22 mouse cellular contexts compared by ENCODE assay signal in genomic region chr16:67976565-67976964, GRCm38 (mm10).
DNase-seq lines count a peak whose midpoint lies in the region; ATAC-seq and TF ChIP-seq lines count a peak whose summit lies in the region.
"Had no signal": no experiment of that assay in that cellular context is flagged by ENCODE, and none has a peak within 500 bp of the region (broad histone marks: within the 10 kb centered on the region; RNA-seq: fewer than 3 reads in every experiment).

No protein-coding gene starts in this region.

- H3K9me3 ChIP-seq in heart, postnatal 0 days (replicated peaks; ENCODE audit: control insufficient read depth, low read length): no peaks in the 10 kb centered on the region
- no peaks in the 10 kb centered on the region for H3K9me3 ChIP-seq in heart, embryonic 11.5 days (replicated peaks; ENCODE audit: control insufficient read depth, low read length)
- H3K9me3 ChIP-seq in midbrain, postnatal 0 days (ENCODE audit: low read length): no peaks in the 10 kb centered on the region
- no peaks in the 10 kb centered on the region for H3K9me3 ChIP-seq in midbrain, embryonic 15.5 days
- no peaks in the 10 kb centered on the region for H3K9me3 ChIP-seq in stomach, postnatal 0 days (ENCODE audit: control insufficient read depth, low read length)
- H3K9me3 ChIP-seq: embryonic facial prominence, embryonic 12.5 days; G1E; hindbrain, embryonic 10.5 days; kidney, embryonic 15.5 days had no signal

- no peak overlapping the region for H3K4me2 ChIP-seq in heart, postnatal 0 days (ENCODE audit: low read depth, low read length)
- H3K4me2 ChIP-seq in heart, embryonic 11.5 days: no peak overlapping the region
- H3K4me2 ChIP-seq in midbrain, postnatal 0 days (ENCODE audit: low read depth, low read length, poor library complexity, severe bottlenecking): no peak overlapping the region
- no peak overlapping the region for H3K4me2 ChIP-seq in midbrain, embryonic 15.5 days
- no peak overlapping the region for H3K4me2 ChIP-seq in stomach, postnatal 0 days (replicated peaks; ENCODE audit: low read depth)
- H3K4me2 ChIP-seq: embryonic facial prominence, embryonic 12.5 days; kidney, embryonic 15.5 days; midbrain, embryonic 11.5 days had no signal

- no peaks in the 10 kb centered on the region for H3K4me1 ChIP-seq in heart, postnatal 0 days (ENCODE audit: control insufficient read depth, insufficient read depth)
- H3K4me1 ChIP-seq in heart, embryonic 11.5 days (ENCODE audit: control insufficient read depth, insufficient read depth, low read length): no peaks in the 10 kb centered on the region
- no peaks in the 10 kb centered on the region for H3K4me1 ChIP-seq in midbrain, postnatal 0 days (ENCODE audit: insufficient read depth, low read length)
- no peaks in the 10 kb centered on the region for H3K4me1 ChIP-seq in midbrain, embryonic 15.5 days
- no peaks in the 10 kb centered on the region for H3K4me1 ChIP-seq in stomach, postnatal 0 days (replicated peaks; ENCODE audit: control insufficient read depth, insufficient read depth)
- H3K4me1 ChIP-seq: embryonic facial prominence, embryonic 12.5 days; hindbrain, embryonic 10.5 days; kidney, embryonic 15.5 days had no signal

- H3K27me3 ChIP-seq in heart, postnatal 0 days (ENCODE audit: control insufficient read depth, insufficient read depth, low read length): no peaks in the 10 kb centered on the region
- H3K27me3 ChIP-seq in heart, embryonic 11.5 days (ENCODE audit: control insufficient read depth, insufficient read depth, low read length): no peaks in the 10 kb centered on the region
- no peaks in the 10 kb centered on the region for H3K27me3 ChIP-seq in midbrain, postnatal 0 days (ENCODE audit: insufficient read depth, low read length)
- no peaks in the 10 kb centered on the region for H3K27me3 ChIP-seq in midbrain, embryonic 15.5 days (replicated peaks)
- H3K27me3 ChIP-seq in stomach, postnatal 0 days (ENCODE audit: control insufficient read depth, insufficient read depth, low read length): no peaks in the 10 kb centered on the region
- H3K27me3 ChIP-seq: embryonic facial prominence, embryonic 12.5 days; kidney, embryonic 15.5 days had no signal

- no peak overlapping the region for H3K9ac ChIP-seq in heart, postnatal 0 days (replicated peaks; ENCODE audit: low read depth, low read length)
- H3K9ac ChIP-seq in heart, embryonic 11.5 days (ENCODE audit: low read depth, low read length): no peak overlapping the region
- no peak overlapping the region for H3K9ac ChIP-seq in midbrain, postnatal 0 days (replicated peaks; ENCODE audit: low read length, poor library complexity, severe bottlenecking)
- no peak overlapping the region for H3K9ac ChIP-seq in midbrain, embryonic 15.5 days
- H3K9ac ChIP-seq in stomach, postnatal 0 days (ENCODE audit: low read length): no peak overlapping the region
- H3K9ac ChIP-seq: embryonic facial prominence, embryonic 12.5 days; kidney, embryonic 15.5 days; liver, postnatal 0 days had no signal

- ATAC-seq in heart, postnatal 0 days (ENCODE audit: insufficient read depth, low read depth): no peak
- no peak for ATAC-seq in heart, embryonic 11.5 days (replicated peaks; ENCODE audit: insufficient number of reproducible peaks, low FRiP score, low TSS enrichment)
- ATAC-seq in midbrain, postnatal 0 days (ENCODE audit: low FRiP score): no peak
- ATAC-seq in midbrain, embryonic 15.5 days (replicated peaks): no peak
- no peak for ATAC-seq in stomach, postnatal 0 days (ENCODE audit: low FRiP score, low TSS enrichment)
- no peak for ATAC-seq in CD4-positive, CD25-positive, alpha-beta regulatory T cell, adult 4 months
- ATAC-seq: hindbrain, postnatal 0 days; liver, postnatal 0 days had no signal

- 0 out of 2 replicates have a peak, but pooled peaks have one; percentile 4 for TF ChIP-seq CTCF in heart, postnatal 0 days (IDR thresholded peaks at IDR 0.05; ENCODE audit: low read depth)
- peak; percentile 28 for TF ChIP-seq CTCF in midbrain, postnatal 0 days (IDR thresholded peaks at IDR 0.05)
- TF ChIP-seq CTCF in stomach, postnatal 0 days (IDR thresholded peaks at IDR 0.05; ENCODE audit: low read depth): peak; percentile 44

- H3K36me3 ChIP-seq in heart, postnatal 0 days (replicated peaks; ENCODE audit: control insufficient read depth, insufficient read depth, low read length): no peaks in the 10 kb centered on the region
- no peaks in the 10 kb centered on the region for H3K36me3 ChIP-seq in heart, embryonic 11.5 days (ENCODE audit: control insufficient read depth, insufficient read depth, low read length)
- no peaks in the 10 kb centered on the region for H3K36me3 ChIP-seq in midbrain, postnatal 0 days (ENCODE audit: insufficient read depth, low read length)
- H3K36me3 ChIP-seq in midbrain, embryonic 15.5 days (replicated peaks): no peaks in the 10 kb centered on the region
- no peaks in the 10 kb centered on the region for H3K36me3 ChIP-seq in stomach, postnatal 0 days (ENCODE audit: control insufficient read depth, insufficient read depth, low read length)
- H3K36me3 ChIP-seq: embryonic facial prominence, embryonic 12.5 days; G1E; hindbrain, embryonic 10.5 days; kidney, embryonic 15.5 days had no signal

- H3K27ac ChIP-seq in heart, postnatal 0 days (ENCODE audit: low read depth): no peak overlapping the region
- H3K27ac ChIP-seq in heart, embryonic 11.5 days (ENCODE audit: low read depth, low read length): no peak overlapping the region
- H3K27ac ChIP-seq in midbrain, postnatal 0 days (ENCODE audit: low read depth, low read length): no peak overlapping the region
- H3K27ac ChIP-seq in midbrain, embryonic 15.5 days: no peak overlapping the region
- no peak overlapping the region for H3K27ac ChIP-seq in stomach, postnatal 0 days (replicated peaks)
- H3K27ac ChIP-seq: embryonic facial prominence, embryonic 12.5 days; gastrocnemius, adult 2 months; hindbrain, embryonic 10.5 days; hindbrain, postnatal 0 days; kidney, embryonic 15.5 days had no signal

- TF ChIP-seq EP300 in heart, postnatal 0 days (IDR thresholded peaks at IDR 0.05; ENCODE audit: low read depth): no peak
- TF ChIP-seq EP300 in stomach, postnatal 0 days (optimal IDR thresholded peaks at IDR 0.05): no peak

- no peak for DNase-seq in heart, postnatal 0 days (ENCODE audit: low spot score)
- no peak for DNase-seq in midbrain, postnatal 0 days (ENCODE audit: low spot score)
- peak; percentile 4 for DNase-seq in ES-CJ7 (ENCODE audit: low read depth, low spot score)
- no peak for DNase-seq in stomach, postnatal 0 days (ENCODE audit: low spot score)
- DNase-seq: adrenal gland, postnatal 36 days; cerebellum, adult 9-10 months; gastrocnemius, adult 2 months; kidney, adult 11 months; liver, postnatal 0 days; lung, postnatal 14 days; right cerebral cortex, postnatal 25 days; spleen, adult 18-20 months; thymus, postnatal 25 days had no signal

- H3K4me3 ChIP-seq in heart, postnatal 0 days (ENCODE audit: low read depth, low read length): no peak overlapping the region
- no peak overlapping the region for H3K4me3 ChIP-seq in heart, embryonic 11.5 days (ENCODE audit: low read depth, low read length)
- H3K4me3 ChIP-seq in midbrain, postnatal 0 days (ENCODE audit: low read depth, low read length): no peak overlapping the region
- no peak overlapping the region for H3K4me3 ChIP-seq in midbrain, embryonic 15.5 days
- H3K4me3 ChIP-seq in stomach, postnatal 0 days (ENCODE audit: low read depth, low read length): no peak overlapping the region
- H3K4me3 ChIP-seq: embryonic facial prominence, embryonic 12.5 days; gastrocnemius, adult 2 months; hindbrain, embryonic 10.5 days; kidney, embryonic 15.5 days had no signal
